Mouse (Mus musculus) c-Kit-positive CD71-positive TER-119-negative erythroid progenitor cells, embryonic 14.5 days (primary cell): ENCODE measurements around the gene Kcnt1.

Experiments used
- DNase-seq: peaks from one replicate; pipeline ENCODE4 v3.0.0-alpha.2; 2013; ENCODE audit warnings: low read depth

Gene Kcnt1

GRCm38 (mm10) chr2:25878516-25878915, 15.0 kb downstream of the Kcnt1 start:
- no peak for DNase-seq

- DNase-seq = no peak
These were observed 15.5 kb downstream of the Kcnt1 start for GRCm38 (mm10) chr2:25879061-25879460.

GRCm38 (mm10) chr2:25882276-25882675, 18.7 kb downstream of the Kcnt1 start:
- DNase-seq = no peak

GRCm38 (mm10) chr2:25884756-25885155, 21.2 kb downstream of the Kcnt1 start:
- DNase-seq = no peak

- peak; percentile 40 for DNase-seq
These were observed 23.7 kb downstream of the Kcnt1 start for GRCm38 (mm10) chr2:25887226-25887625.

- DNase-seq = no peak
These were observed 24.6 kb downstream of the Kcnt1 start for GRCm38 (mm10) chr2:25888144-25888543.

- no peak for DNase-seq
These were observed 28.9 kb downstream of the Kcnt1 start for GRCm38 (mm10) chr2:25892440-25892839.

GRCm38 (mm10) chr2:25898970-25899369, 35.4 kb downstream of the Kcnt1 start:
- no peak for DNase-seq

- no peak for DNase-seq
These were observed 46.3 kb downstream of the Kcnt1 start for GRCm38 (mm10) chr2:25909872-25910271.

GRCm38 (mm10) chr2:25913247-25913646, 49.7 kb downstream of the Kcnt1 start:
- no peak for DNase-seq

- DNase-seq = no peak
These were observed 50.7 kb downstream of the Kcnt1 start for GRCm38 (mm10) chr2:25914201-25914600.

GRCm38 (mm10) chr2:25914821-25915220, 51.3 kb downstream of the Kcnt1 start:
- DNase-seq = no peak

- no peak for DNase-seq
These were observed 54.9 kb downstream of the Kcnt1 start for GRCm38 (mm10) chr2:25918408-25918807.

- DNase-seq = no peak
These were observed 56.4 kb downstream of the Kcnt1 start for GRCm38 (mm10) chr2:25919972-25920371.

GRCm38 (mm10) chr2:25923799-25924198, 60.3 kb downstream of the Kcnt1 start:
- no peak for DNase-seq

- no peak for DNase-seq
These were observed 61.4 kb downstream of the Kcnt1 start for GRCm38 (mm10) chr2:25924934-25925333.

GRCm38 (mm10) chr2:25927821-25928220, 64.3 kb downstream of the Kcnt1 start:
- DNase-seq = no peak

GRCm38 (mm10) chr2:25931249-25931859, 67.8 kb downstream of the Kcnt1 start:
- DNase-seq = peak; percentile 16

- no peak for DNase-seq
These were observed 77.0 kb downstream of the Kcnt1 start for GRCm38 (mm10) chr2:25940503-25940902.

- no peak for DNase-seq
These were observed 80.3 kb downstream of the Kcnt1 start for GRCm38 (mm10) chr2:25943822-25944221.

- DNase-seq = no peak
These were observed 84.4 kb downstream of the Kcnt1 start for GRCm38 (mm10) chr2:25947950-25948349.

- no peak for DNase-seq
These were observed 85.8 kb downstream of the Kcnt1 start for GRCm38 (mm10) chr2:25949291-25949690.
